Mouse (Mus musculus) kidney, embryonic 14.5 days (tissue): ENCODE measurements around the gene Adora2b. TPM values are rescaled to one million over a fixed set of nuclear protein-coding genes. Genes with fewer than 3 reads are reported as not detected.
"Not testable (repeated sequence)": the region's sequence is repeated elsewhere in the genome, so short reads cannot be mapped to it uniquely, and the experiment has no call there.

Source experiments
- ATAC-seq: fragments of 200-750 bp; cut with Nextera tagmentation; 2 replicates; pipeline ENCODE4 v1.8.0; 2017; ENCODE audit warnings: moderate number of reproducible peaks, mild to moderate bottlenecking, moderate TSS enrichment, moderate library complexity; ENCODE audit not compliant: low FRiP score, low TSS enrichment
- H3K27ac ChIP-seq: fragments of 300-500 bp; sonication (generic); 2 replicates; pipeline ENCODE4 v1.5.1; 2014; ENCODE audit warnings: low read depth, mild to moderate bottlenecking, low read length, moderate library complexity, mixed read lengths
- H3K27me3 ChIP-seq: fragments of 300-500 bp; sonication (generic); 2 replicates; pipeline ENCODE4 v1.6.1; 2014; ENCODE audit warnings: mild to moderate bottlenecking, low read length; ENCODE audit not compliant: control insufficient read depth, insufficient read depth
- H3K36me3 ChIP-seq: fragments of 300-500 bp; sonication (generic); 2 replicates; pipeline ENCODE4 v1.6.1; 2014; ENCODE audit warnings: low read length, mixed read lengths; ENCODE audit not compliant: control insufficient read depth, insufficient read depth
- H3K4me1 ChIP-seq: fragments of 300-500 bp; sonication (generic); 2 replicates; pipeline ENCODE4 v1.6.1; 2014; ENCODE audit warnings: low read length, mixed read lengths; ENCODE audit not compliant: control insufficient read depth, insufficient read depth
- H3K4me2 ChIP-seq: fragments of 300-500 bp; sonication (generic); replicated peaks from 2 replicates; pipeline ENCODE4 v1.6.1; 2014; ENCODE audit warnings: low read depth, mild to moderate bottlenecking, low read length
- H3K4me3 ChIP-seq: fragments of 300-500 bp; sonication (generic); 2 replicates; pipeline ENCODE4 v1.5.1; 2014; ENCODE audit warnings: mild to moderate bottlenecking, low read length
- H3K9ac ChIP-seq: fragments of 300-500 bp; sonication (generic); 2 replicates; pipeline ENCODE4 v1.6.1; 2014; ENCODE audit warnings: low read depth, mild to moderate bottlenecking, low read length, moderate library complexity
- H3K9me3 ChIP-seq: fragments of 300-500 bp; sonication (generic); 2 replicates; pipeline ENCODE4 v1.6.1; 2016; ENCODE audit warnings: low read length; ENCODE audit not compliant: control insufficient read depth
- WGBS: fragments of 180-500 bp; shearing (Covaris S2); extraction: QIAGEN DNeasy Blood & Tissue Kit; methylation state at CpG from one replicate; pipeline ENCODE4 v1.1.7; 2014; 5-methylcytosine and 5-hydroxymethylcytosine counted together
- polyA plus RNA-seq: library from polyadenylated mRNA; unstranded; fragments of >200 nt; fragmentation: Nextera tagmentation; extraction: Ambion mirVana; gene quantifications from 2 replicates; pipeline ENCODE4 v1.2.1, GENCODE M21; 2014

Adora2b gene
- polyA plus RNA-seq, 1 experiment from 2014 or later: 0.97 TPM

DNA sequence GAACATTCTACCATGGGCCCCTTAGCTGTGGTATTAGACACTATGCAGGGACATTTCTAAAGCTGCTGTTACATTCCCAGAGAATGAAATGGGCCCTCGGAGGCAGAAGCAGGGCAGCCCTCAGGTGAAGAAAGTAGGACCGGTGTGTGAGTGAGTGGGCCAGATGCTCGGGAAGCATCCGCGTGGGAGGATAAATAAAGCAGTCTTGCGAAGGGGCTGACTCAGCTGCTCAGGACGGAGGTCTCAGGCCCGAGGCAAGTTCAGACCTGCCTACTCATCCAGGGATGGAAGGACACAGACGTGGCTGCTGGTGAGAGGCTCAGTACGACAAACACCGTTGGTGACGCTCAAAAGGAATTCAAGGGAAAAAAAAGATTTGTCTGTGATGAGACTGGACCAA, 20.3 kb downstream of the Adora2b start:
- Histone ChIP-seq H3K27me3 (no peaks in the 10 kb centered on the region), H3K4me3 (no peak overlapping the region), H3K36me3 (no peaks in the 10 kb centered on the region; the same call in 1 of the 2 replicates), H3K4me2 (no peak overlapping the region), H3K9ac (no peak overlapping the region), H3K27ac (no peak overlapping the region), H3K9me3 (no peaks in the 10 kb centered on the region), H3K4me1 (peaks cover 3% of the 10 kb centered on the region; the same call in 1 of the 2 replicates)
- WGBS: 51% methylated on average over 12 of the region's 12 CpGs
- no peak for ATAC-seq

DNA sequence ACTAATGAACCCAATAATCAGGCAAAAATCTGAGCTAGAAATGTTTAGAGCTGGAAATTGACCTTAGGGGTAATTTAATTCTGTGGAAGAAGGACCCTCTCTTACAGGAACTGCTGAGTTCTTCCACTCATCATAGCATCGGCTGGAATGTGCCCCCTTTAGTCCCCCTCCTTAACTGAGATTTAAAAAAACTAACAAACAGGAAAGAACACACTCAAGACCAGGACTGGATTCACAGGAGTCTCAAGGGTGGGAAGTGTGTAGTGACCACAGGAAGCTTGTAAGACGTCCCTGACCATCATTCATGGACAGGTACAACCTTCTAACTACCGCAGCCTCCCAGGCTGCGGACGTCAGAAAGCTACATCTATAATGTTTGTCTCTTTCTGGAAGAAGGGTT, 22.1 kb downstream of the Adora2b start:
- H3K4me3 ChIP-seq: no peak overlapping the region
- WGBS: 50% methylated on average over 5 of the region's 5 CpGs
- no peak overlapping the region for H3K9ac ChIP-seq
- H3K27ac ChIP-seq: no peak overlapping the region
- H3K27me3 ChIP-seq: no peaks in the 10 kb centered on the region
- no peaks in the 10 kb centered on the region for H3K9me3 ChIP-seq
- H3K36me3 ChIP-seq: no peaks in the 10 kb centered on the region; the same call in 1 of the 2 replicates
- H3K4me2 ChIP-seq: no peak overlapping the region
- ATAC-seq: no peak
- peaks cover 3% of the 10 kb centered on the region; the same call in 1 of the 2 replicates for H3K4me1 ChIP-seq

DNA sequence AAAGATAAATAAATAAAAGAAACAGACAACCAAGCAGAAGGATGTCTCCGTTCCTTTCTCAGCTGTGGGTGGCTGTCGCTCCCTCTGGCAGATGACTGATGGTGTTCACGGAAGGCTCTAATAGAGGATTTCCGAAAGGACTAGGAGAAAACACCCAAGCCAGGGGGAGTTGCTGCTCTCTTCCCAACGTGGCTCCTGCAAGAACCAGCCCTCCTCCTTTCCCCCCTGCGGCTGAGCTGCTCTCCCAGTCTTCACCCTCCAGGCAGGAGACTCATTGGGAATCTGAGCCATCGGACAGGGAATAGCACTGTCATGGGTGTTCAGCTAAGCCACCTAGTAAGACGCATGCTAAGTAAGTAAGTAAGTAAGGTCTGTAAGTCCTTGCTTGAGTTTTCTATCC, 28.3 kb downstream of the Adora2b start:
- no peaks in the 10 kb centered on the region for H3K27me3 ChIP-seq
- H3K9ac ChIP-seq: no peak overlapping the region
- no peak overlapping the region for H3K4me3 ChIP-seq
- H3K4me2 ChIP-seq: no peak overlapping the region
- no peaks in the 10 kb centered on the region; the same call in 1 of the 2 replicates for H3K36me3 ChIP-seq
- no peaks in the 10 kb centered on the region for H3K9me3 ChIP-seq
- no peak overlapping the region for H3K27ac ChIP-seq
- no peak for ATAC-seq
- H3K4me1 ChIP-seq: no peaks in the 10 kb centered on the region
- WGBS: 63% methylated on average over 8 of the region's 8 CpGs

DNA sequence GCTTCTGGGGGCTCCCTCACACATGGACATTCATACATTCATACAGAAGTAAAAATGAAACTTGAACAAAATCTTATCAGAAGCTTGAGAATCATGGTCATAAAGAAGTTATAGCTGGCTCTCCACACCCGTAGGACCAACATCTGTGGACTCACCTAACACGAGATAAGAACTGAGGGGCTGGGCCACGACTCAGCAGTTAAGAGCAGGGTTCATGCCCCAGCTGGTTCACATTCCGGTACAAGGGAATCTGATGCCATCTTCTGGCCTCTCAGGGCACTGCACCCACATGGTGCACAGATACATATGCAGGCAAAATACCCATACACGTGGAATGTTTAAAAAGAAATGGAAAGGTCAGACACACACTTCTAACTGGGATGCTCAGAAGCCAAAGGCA, 29.2 kb downstream of the Adora2b start:
- H3K4me2 ChIP-seq: no peak overlapping the region
- ATAC-seq: no peak
- no peaks in the 10 kb centered on the region for H3K27me3 ChIP-seq
- WGBS: 22% methylated on average over 5 of the region's 5 CpGs
- H3K9ac ChIP-seq: no peak overlapping the region
- H3K4me1 ChIP-seq: no peaks in the 10 kb centered on the region
- no peak overlapping the region for H3K4me3 ChIP-seq
- peaks cover 1% of the 10 kb centered on the region; the same call in 1 of the 2 replicates for H3K36me3 ChIP-seq
- no peak overlapping the region for H3K27ac ChIP-seq
- H3K9me3 ChIP-seq: no peaks in the 10 kb centered on the region

DNA sequence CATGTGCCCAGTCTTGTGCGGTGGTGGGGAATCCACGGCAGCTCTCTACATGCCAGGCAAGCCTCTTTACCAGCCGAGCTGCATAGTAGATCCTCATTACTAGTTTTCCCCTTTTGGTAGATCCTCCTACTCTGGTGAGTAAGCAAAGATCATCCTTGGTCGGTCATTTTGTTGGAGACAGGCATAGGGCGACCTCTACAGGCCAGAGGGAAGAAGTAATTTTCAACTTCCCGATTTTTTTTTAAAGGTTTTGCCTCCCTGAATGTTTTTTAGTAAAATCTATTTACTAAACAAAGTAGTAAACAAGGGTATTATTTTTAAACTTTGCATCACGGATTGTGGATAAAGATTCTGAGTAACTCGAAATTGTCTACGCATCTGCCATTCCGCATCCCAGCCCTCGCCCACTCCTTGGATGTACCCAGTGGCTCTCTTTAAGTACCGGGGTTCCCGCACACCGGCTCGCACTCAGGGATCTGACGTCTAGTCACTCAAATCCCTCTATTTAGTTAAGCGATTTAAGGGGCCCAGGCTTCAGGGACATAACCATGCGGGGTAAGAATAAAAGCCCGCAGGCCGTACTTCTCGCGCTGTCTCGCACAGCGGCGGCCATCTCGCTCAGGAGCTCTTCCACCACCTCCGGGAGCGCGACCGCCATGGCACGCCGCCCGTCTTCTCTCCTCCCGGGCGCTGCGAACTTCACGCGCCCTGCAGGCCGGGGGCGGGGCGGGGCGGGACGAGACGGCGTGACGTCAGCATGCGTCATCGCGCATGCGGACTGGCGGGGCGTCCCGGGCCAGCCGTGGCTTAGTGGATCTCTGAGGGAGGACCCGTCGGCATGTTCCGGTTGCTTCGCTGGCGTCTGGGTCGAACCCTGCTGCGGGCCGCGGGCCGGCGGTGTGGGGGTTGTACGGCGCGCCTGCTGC, 32.2 kb downstream of the Adora2b start, which contains the start of the genes Zswim7 and Ttc19:
Zswim7 (minus strand) TSS at position 701 of the 926 bp plus-strand sequence.
Ttc19 (plus strand) TSS at position 799 of the 926 bp plus-strand sequence.
- Histone ChIP-seq H3K4me2 (peak within 1 kb of the TSS; percentile 68), H3K9me3 (no peaks in the 10 kb centered on the region), H3K27me3 (no peaks in the 10 kb centered on the region), H3K4me3 (peak within 1 kb of the TSS; percentile 80), H3K9ac (peak within 1 kb of the TSS; percentile 85), H3K36me3 (peaks cover 11% of the 10 kb centered on the region; the same call in 1 of the 2 replicates), H3K27ac (peak within 1 kb of the TSS; percentile 86), H3K4me1 (no peaks in the 10 kb centered on the region)
- 3% methylated on average over 66 of the region's 68 CpGs for WGBS
- peak; percentile 97 for ATAC-seq

DNA sequence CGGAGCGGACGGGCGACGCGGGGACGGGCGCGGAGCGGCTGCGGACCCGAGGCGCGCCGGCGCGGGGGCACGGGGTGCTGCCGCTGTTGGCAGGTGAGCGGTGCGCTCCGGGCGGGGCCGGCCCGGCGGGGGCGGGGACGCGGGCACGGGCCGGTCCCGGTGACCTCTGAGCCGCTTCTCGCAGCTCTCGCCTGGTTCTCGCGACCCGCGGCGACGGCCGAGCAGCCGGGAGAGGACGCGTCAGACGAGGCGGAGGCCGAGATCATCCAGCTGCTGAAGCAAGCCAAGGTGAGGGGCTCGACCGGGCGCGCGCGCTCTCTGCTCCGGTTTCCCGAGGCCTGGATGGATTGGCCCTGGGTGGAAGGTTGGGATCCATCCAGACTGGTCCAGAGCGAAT, 32.8 kb downstream of the Adora2b start:
- Histone ChIP-seq H3K27me3 (no peaks in the 10 kb centered on the region), H3K4me1 (no peaks in the 10 kb centered on the region), H3K27ac (peak overlapping the region; percentile 86), H3K9me3 (no peaks in the 10 kb centered on the region), H3K4me2 (peak overlapping the region; percentile 68), H3K9ac (peak overlapping the region; percentile 85), H3K36me3 (peaks cover 17% of the 10 kb centered on the region; the same call in 1 of the 2 replicates), H3K4me3 (peak overlapping the region; percentile 80)
- peak; percentile 73; the same call in 1 of the 2 replicates for ATAC-seq
- WGBS: 1% methylated on average over 48 of the region's 57 CpGs

DNA sequence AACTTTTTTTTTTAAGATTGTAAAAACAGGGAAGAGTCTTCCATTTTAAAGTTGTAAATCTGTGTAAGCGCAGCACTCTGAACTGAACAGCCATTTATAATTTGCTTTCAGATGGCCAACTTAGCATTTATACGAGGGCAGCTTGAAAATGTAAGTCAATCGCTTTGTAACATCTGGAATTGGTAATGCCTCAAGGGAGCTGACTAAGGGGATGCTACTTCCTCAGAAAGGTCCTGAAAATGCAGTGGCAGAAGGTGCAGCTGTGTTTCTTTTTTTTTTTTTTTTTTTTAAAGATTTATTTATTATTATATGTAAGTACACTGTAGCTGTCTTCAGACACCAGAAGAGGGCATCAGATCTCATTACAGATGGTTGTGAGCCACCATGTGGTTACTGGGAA, 35.2 kb downstream of the Adora2b start:
- not testable (repeated sequence) for ATAC-seq, H3K27me3 ChIP-seq, H3K4me1 ChIP-seq, H3K9ac ChIP-seq, H3K27ac ChIP-seq, H3K4me3 ChIP-seq, H3K4me2 ChIP-seq, H3K9me3 ChIP-seq
- H3K36me3 ChIP-seq: peaks cover 26% of the 10 kb centered on the region; the same call in 1 of the 2 replicates
- 76% methylated on average over 3 of the region's 3 CpGs for WGBS

DNA sequence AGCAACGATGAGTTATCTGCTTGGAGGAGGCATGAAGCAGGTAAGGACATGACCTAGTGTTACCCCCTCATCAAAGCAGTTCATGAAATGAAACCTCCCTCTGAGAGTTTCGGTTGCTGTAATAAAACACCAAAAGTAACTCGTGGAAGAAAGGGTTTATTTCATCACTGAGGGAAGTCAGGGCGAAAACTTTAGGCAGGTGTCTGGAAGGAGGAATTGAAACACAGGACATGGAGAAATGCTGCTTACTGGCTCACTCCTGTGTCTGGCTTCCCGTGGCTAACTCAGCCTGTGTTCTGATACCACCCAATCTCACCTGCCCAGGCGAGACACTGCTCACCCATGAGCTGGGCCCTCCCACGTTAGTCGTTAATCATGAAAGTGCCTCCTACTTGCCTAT, 36.2 kb downstream of the Adora2b start:
- Histone ChIP-seq H3K27ac (no peak overlapping the region), H3K27me3 (no peaks in the 10 kb centered on the region), H3K4me2 (no peak overlapping the region), H3K9ac (no peak overlapping the region), H3K36me3 (peaks cover 26% of the 10 kb centered on the region; the same call in 1 of the 2 replicates), H3K9me3 (no peaks in the 10 kb centered on the region), H3K4me1 (no peaks in the 10 kb centered on the region), H3K4me3 (no peak overlapping the region)
- ATAC-seq: no peak
- WGBS: 72% methylated on average over 8 of the region's 8 CpGs

DNA sequence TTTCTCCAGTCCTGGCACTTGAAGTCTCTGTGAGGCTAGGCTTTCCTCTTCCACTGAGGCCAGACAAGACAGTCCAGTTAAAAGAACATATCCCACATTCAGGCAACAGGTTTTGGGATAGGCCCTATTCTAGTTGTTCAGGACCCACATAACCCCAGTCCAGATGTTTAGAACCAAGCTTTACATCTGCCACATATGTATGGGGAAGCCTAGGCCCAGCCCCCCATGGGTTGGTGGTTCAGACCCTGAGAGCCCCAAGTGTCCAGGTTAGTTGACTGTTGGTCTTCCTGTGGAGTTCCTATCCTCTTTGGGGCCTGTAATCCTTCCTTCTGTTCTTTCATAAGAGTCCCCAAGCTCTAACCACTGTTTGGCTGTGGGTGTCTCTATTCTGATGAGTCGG, 38.9 kb downstream of the Adora2b start:
- H3K36me3 ChIP-seq: peaks cover 26% of the 10 kb centered on the region; the same call in 1 of the 2 replicates
- no peaks in the 10 kb centered on the region for H3K27me3 ChIP-seq
- no peak overlapping the region for H3K27ac ChIP-seq
- WGBS: 93% methylated on average over 1 of the region's 1 CpGs
- H3K4me3 ChIP-seq: no peak overlapping the region
- no peak for ATAC-seq
- no peaks in the 10 kb centered on the region for H3K4me1 ChIP-seq
- no peak overlapping the region for H3K4me2 ChIP-seq
- H3K9ac ChIP-seq: no peak overlapping the region
- no peaks in the 10 kb centered on the region for H3K9me3 ChIP-seq
